Mouse (Mus musculus): ENCODE data around the gene Higd1b.

DNA sequence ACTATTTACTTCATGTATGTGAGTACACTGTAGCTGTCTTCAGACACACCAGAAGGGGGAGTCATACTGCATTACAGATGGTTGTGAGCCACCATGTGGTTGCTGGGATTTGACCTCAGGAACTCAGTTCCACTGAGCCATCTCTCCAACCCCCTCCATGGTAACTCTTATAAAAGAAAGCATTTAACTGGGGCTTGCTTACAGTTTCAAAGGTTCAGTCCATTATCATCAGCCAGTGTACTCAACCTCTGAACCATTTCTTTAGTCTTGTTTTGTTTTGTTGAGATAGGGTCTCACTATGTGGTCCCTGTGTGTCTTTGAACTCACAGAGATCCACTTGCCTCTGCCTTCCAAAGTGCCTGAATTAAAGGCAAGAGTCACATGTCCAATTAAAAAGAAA lies 20.8 kb upstream of the Higd1b start:
- no peak for TF ChIP-seq MYOG (IDR thresholded peaks at IDR 0.05; ENCODE audit: control insufficient read depth, extremely low read depth, insufficient read length)
- TF ChIP-seq CTCF (IDR thresholded peaks at IDR 0.05; ENCODE audit: control insufficient read depth, insufficient read depth, insufficient read length), result no peak
- no peak for TF ChIP-seq USF1 (IDR thresholded peaks at IDR 0.05; ENCODE audit: low read depth)
- TF ChIP-seq MAX (IDR thresholded peaks at IDR 0.05), result no peak
- TF ChIP-seq MYOD1 (IDR thresholded peaks at IDR 0.05; ENCODE audit: control insufficient read depth, insufficient read length, low read depth), result no peak
- TF ChIP-seq FOSL1 (IDR thresholded peaks at IDR 0.05; ENCODE audit: insufficient read depth, low read length, poor library complexity, severe bottlenecking), result no peak
- no peak for TF ChIP-seq CEBPB (IDR thresholded peaks at IDR 0.05; ENCODE audit: low read depth)

Measured in C2C12 (cell line).